Mouse (Mus musculus) limb, embryonic 12.5 days (tissue): Measurements from ENCODE around the gene Abracl. TPM values are rescaled to one million over a fixed set of nuclear protein-coding genes. Genes with fewer than 3 reads are reported as not detected.

Experiments used
- ATAC-seq: fragments of 200-750 bp; cut with Nextera tagmentation; 2 replicates; pipeline ENCODE4 v1.8.0; 2017; ENCODE audit warnings: low read depth, moderate TSS enrichment; ENCODE audit not compliant: insufficient number of reproducible peaks, insufficient read depth, low FRiP score, low TSS enrichment
- H3K27ac ChIP-seq: fragments of 300-500 bp; sonication (generic); 2 replicates; pipeline ENCODE4 v1.5.1; 2016; ENCODE audit warnings: mild to moderate bottlenecking, moderate library complexity
- H3K27me3 ChIP-seq: fragments of 300-500 bp; sonication (generic); 2 replicates; pipeline ENCODE4 v1.6.1; 2016; ENCODE audit warnings: mild to moderate bottlenecking, moderate library complexity
- H3K36me3 ChIP-seq: fragments of 300-500 bp; sonication (generic); 2 replicates; pipeline ENCODE4 v1.6.1; 2016; ENCODE audit warnings: mild to moderate bottlenecking, moderate library complexity
- H3K4me1 ChIP-seq: fragments of 300-500 bp; sonication (generic); replicated peaks from 2 replicates; pipeline ENCODE4 v1.6.1; 2016
- H3K4me2 ChIP-seq: fragments of 300-500 bp; sonication (generic); 2 replicates; pipeline ENCODE4 v1.6.1; 2016; ENCODE audit warnings: mild to moderate bottlenecking, moderate library complexity
- H3K4me3 ChIP-seq: fragments of 300-500 bp; sonication (generic); replicated peaks from 2 replicates; pipeline ENCODE4 v1.5.1; 2016; ENCODE audit warnings: mild to moderate bottlenecking
- H3K9ac ChIP-seq: fragments of 300-500 bp; sonication (generic); replicated peaks from 2 replicates; pipeline ENCODE4 v1.6.1; 2016; ENCODE audit warnings: mild to moderate bottlenecking, moderate library complexity
- H3K9me3 ChIP-seq: fragments of 300-500 bp; sonication (generic); 2 replicates; pipeline ENCODE4 v1.6.1; 2016; ENCODE audit warnings: mild to moderate bottlenecking, moderate library complexity
- WGBS: fragments of 180-500 bp; shearing (Covaris S2); methylation state at CpG from one replicate; pipeline ENCODE4 v1.1.7; 2016; 5-methylcytosine and 5-hydroxymethylcytosine counted together
- polyA plus RNA-seq: library from polyadenylated mRNA; unstranded; fragments of >200 nt; fragmentation: Nextera tagmentation; extraction: Ambion mirVana; gene quantifications from 2 replicates; pipeline ENCODE4 v1.2.1, GENCODE M21; 2016

Gene Abracl
- polyA plus RNA-seq, result 180 and 192 TPM in 2 replicates

- H3K4me3 ChIP-seq, result peak within 1 kb of the TSS; percentile 68
- peak within 1 kb of the TSS; percentile 97 for H3K27ac ChIP-seq
- H3K9ac ChIP-seq, result peak within 1 kb of the TSS; percentile 85
- no peaks in the 10 kb centered on the region for H3K9me3 ChIP-seq
- H3K4me2 ChIP-seq, result peak within 1 kb of the TSS; percentile 62
- WGBS, result under 1% methylated on average over 37 of the region's 37 CpGs
- peak; percentile 98 for ATAC-seq
- H3K36me3 ChIP-seq, result peaks cover 8% of the 10 kb centered on the region
- H3K4me1 ChIP-seq, result peaks cover 9% of the 10 kb centered on the region
- H3K27me3 ChIP-seq, result no peaks in the 10 kb centered on the region
These were observed at the start of gene Abracl for GRCm38 (mm10) chr10:18022741-18023347. Gene Abracl, minus strand, starts transcription at chr10:18023288.

- Histone ChIP-seq H3K27me3 (no peaks in the 10 kb centered on the region), H3K4me2 (no peak overlapping the region), H3K36me3 (peaks cover 5% of the 10 kb centered on the region), H3K4me3 (no peak overlapping the region), H3K9me3 (no peaks in the 10 kb centered on the region), H3K4me1 (peaks cover 11% of the 10 kb centered on the region), H3K27ac (no peak overlapping the region), H3K9ac (no peak overlapping the region)
- 70% methylated on average over 3 of the region's 3 CpGs for WGBS
- no peak for ATAC-seq
These were observed 49.8 kb upstream of the Abracl start for GRCm38 (mm10) chr10:18072871-18073270.

- no peak overlapping the region for H3K27ac ChIP-seq
- no peak for ATAC-seq
- H3K9me3 ChIP-seq, result no peaks in the 10 kb centered on the region
- H3K27me3 ChIP-seq, result no peaks in the 10 kb centered on the region
- WGBS, result 84% methylated on average over 2 of the region's 2 CpGs
- H3K4me2 ChIP-seq, result no peak overlapping the region
- H3K9ac ChIP-seq, result no peak overlapping the region
- no peaks in the 10 kb centered on the region for H3K36me3 ChIP-seq
- H3K4me1 ChIP-seq, result peaks cover 15% of the 10 kb centered on the region
- H3K4me3 ChIP-seq, result no peak overlapping the region
These were observed 47.5 kb upstream of the Abracl start for GRCm38 (mm10) chr10:18070616-18071015.

GRCm38 (mm10) chr10:18070144-18070543 lies 47.1 kb upstream of the Abracl start:
- H3K4me2 ChIP-seq, result no peak overlapping the region
- no peak overlapping the region for H3K27ac ChIP-seq
- no peak for ATAC-seq
- H3K9ac ChIP-seq, result no peak overlapping the region
- no peaks in the 10 kb centered on the region for H3K9me3 ChIP-seq
- H3K4me3 ChIP-seq, result no peak overlapping the region
- H3K4me1 ChIP-seq, result peaks cover 15% of the 10 kb centered on the region
- 82% methylated on average over 3 of the region's 3 CpGs for WGBS
- no peaks in the 10 kb centered on the region for H3K36me3 ChIP-seq
- H3K27me3 ChIP-seq, result no peaks in the 10 kb centered on the region

- no peaks in the 10 kb centered on the region for H3K9me3 ChIP-seq
- no peak overlapping the region for H3K27ac ChIP-seq
- 81% methylated on average over 2 of the region's 2 CpGs for WGBS
- no peaks in the 10 kb centered on the region for H3K27me3 ChIP-seq
- H3K4me3 ChIP-seq, result no peak overlapping the region
- peaks cover 15% of the 10 kb centered on the region for H3K4me1 ChIP-seq
- no peak overlapping the region for H3K9ac ChIP-seq
- no peaks in the 10 kb centered on the region for H3K36me3 ChIP-seq
- H3K4me2 ChIP-seq, result no peak overlapping the region
- no peak for ATAC-seq
These were observed 46.5 kb upstream of the Abracl start for GRCm38 (mm10) chr10:18069576-18069975.

- no peak for ATAC-seq
- H3K4me2 ChIP-seq, result no peak overlapping the region
- no peak overlapping the region for H3K4me3 ChIP-seq
- no peaks in the 10 kb centered on the region for H3K9me3 ChIP-seq
- no peaks in the 10 kb centered on the region for H3K27me3 ChIP-seq
- 83% methylated on average over 2 of the region's 2 CpGs for WGBS
- H3K9ac ChIP-seq, result no peak overlapping the region
- no peak overlapping the region for H3K27ac ChIP-seq
- H3K36me3 ChIP-seq, result no peaks in the 10 kb centered on the region
- peaks cover 15% of the 10 kb centered on the region for H3K4me1 ChIP-seq
These were observed 45.8 kb upstream of the Abracl start for GRCm38 (mm10) chr10:18068880-18069279.

GRCm38 (mm10) chr10:18067761-18068446 lies 44.8 kb upstream of the Abracl start:
- WGBS, result 71% methylated on average over 10 of the region's 10 CpGs
- no peak for ATAC-seq
- H3K27me3 ChIP-seq, result no peaks in the 10 kb centered on the region
- no peaks in the 10 kb centered on the region for H3K36me3 ChIP-seq
- H3K4me1 ChIP-seq, result peaks cover 14% of the 10 kb centered on the region
- H3K4me2 ChIP-seq, result no peak overlapping the region
- no peaks in the 10 kb centered on the region for H3K9me3 ChIP-seq
- no peak overlapping the region for H3K4me3 ChIP-seq
- no peak overlapping the region for H3K9ac ChIP-seq
- no peak overlapping the region for H3K27ac ChIP-seq

- Histone ChIP-seq H3K9me3 (no peaks in the 10 kb centered on the region), H3K27ac (no peak overlapping the region), H3K36me3 (no peaks in the 10 kb centered on the region), H3K4me1 (peaks cover 11% of the 10 kb centered on the region), H3K27me3 (no peaks in the 10 kb centered on the region), H3K9ac (no peak overlapping the region), H3K4me3 (no peak overlapping the region), H3K4me2 (no peak overlapping the region)
- WGBS, result 90% methylated on average over 10 of the region's 10 CpGs
- ATAC-seq, result no peak
These were observed 42.9 kb upstream of the Abracl start for GRCm38 (mm10) chr10:18066031-18066439.

- Histone ChIP-seq H3K4me1 (peaks cover 11% of the 10 kb centered on the region), H3K36me3 (no peaks in the 10 kb centered on the region), H3K9ac (no peak overlapping the region), H3K4me2 (no peak overlapping the region), H3K27me3 (no peaks in the 10 kb centered on the region), H3K9me3 (no peaks in the 10 kb centered on the region), H3K27ac (no peak overlapping the region), H3K4me3 (no peak overlapping the region)
- 94% methylated on average over 7 of the region's 7 CpGs for WGBS
- no peak for ATAC-seq
These were observed 41.6 kb upstream of the Abracl start for GRCm38 (mm10) chr10:18064606-18065228.

- ATAC-seq, result no peak
- no peak overlapping the region for H3K4me2 ChIP-seq
- H3K4me3 ChIP-seq, result no peak overlapping the region
- no peak overlapping the region for H3K9ac ChIP-seq
- no peak overlapping the region for H3K27ac ChIP-seq
- H3K4me1 ChIP-seq, result peaks cover 31% of the 10 kb centered on the region
- H3K27me3 ChIP-seq, result no peaks in the 10 kb centered on the region
- 90% methylated on average over 4 of the region's 4 CpGs for WGBS
- H3K36me3 ChIP-seq, result no peaks in the 10 kb centered on the region
- H3K9me3 ChIP-seq, result no peaks in the 10 kb centered on the region
These were observed 38.4 kb upstream of the Abracl start for GRCm38 (mm10) chr10:18061533-18061932.

GRCm38 (mm10) chr10:18060778-18061177 lies 37.7 kb upstream of the Abracl start:
- no peaks in the 10 kb centered on the region for H3K27me3 ChIP-seq
- no peak overlapping the region for H3K9ac ChIP-seq
- no peak for ATAC-seq
- H3K4me1 ChIP-seq, result peaks cover 31% of the 10 kb centered on the region
- no peak overlapping the region for H3K4me3 ChIP-seq
- no peak overlapping the region for H3K27ac ChIP-seq
- H3K9me3 ChIP-seq, result no peaks in the 10 kb centered on the region
- 92% methylated on average over 2 of the region's 2 CpGs for WGBS
- no peaks in the 10 kb centered on the region for H3K36me3 ChIP-seq
- no peak overlapping the region for H3K4me2 ChIP-seq
